Mouse (Mus musculus): Measurements from ENCODE around the gene Gls2.

The Gls2 gene

DNA sequence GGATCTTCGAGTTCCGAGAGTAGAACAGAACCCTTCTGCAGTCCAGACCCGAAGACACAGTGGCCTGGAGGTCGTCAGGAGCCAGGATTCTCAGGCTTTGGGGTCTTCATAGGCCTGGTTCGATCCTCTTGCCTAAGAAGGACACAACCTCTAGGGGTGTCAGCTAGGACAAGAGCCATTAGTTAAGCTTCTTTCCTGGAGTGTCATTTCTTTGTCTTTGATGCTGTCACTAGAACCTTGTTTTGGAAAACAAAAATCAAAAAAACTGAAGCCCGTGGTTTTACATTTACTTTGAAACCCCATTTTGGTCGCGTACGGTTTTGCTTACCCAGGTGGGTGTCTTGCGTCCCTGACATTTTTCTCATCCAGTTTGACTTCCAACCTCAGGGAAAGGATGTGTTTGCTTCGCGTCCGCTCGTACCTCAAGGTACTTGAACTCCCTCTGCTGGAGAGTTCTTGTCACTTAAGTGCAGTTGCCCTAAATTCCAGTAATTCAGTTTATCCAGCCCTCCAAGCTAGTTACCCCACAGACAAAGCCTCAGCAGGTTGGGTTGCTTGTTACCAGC is 38.2 kb downstream of the Gls2 start:
- DNase-seq: peak; percentile 54

DNA sequence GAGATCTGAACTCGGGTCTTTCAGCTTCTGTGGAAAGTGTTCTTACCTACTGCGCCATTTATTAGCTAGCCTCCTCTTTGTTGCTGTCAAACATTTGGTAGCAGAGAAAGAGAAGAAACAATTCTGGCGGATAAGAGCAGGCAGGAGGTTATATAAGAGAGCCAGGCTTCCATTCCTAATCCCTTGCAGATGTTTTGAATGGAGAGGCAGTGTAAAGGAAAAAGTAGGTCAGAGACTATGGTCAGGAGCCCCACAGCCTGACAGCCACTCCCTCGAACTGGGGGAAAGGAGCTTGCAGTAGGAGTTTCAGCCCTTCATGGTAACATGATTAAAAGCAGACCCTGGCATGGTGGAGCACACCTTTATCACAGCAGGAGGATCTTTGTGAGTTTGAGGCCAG is 42.1 kb downstream of the Gls2 start:
- DNase-seq: no peak

DNA sequence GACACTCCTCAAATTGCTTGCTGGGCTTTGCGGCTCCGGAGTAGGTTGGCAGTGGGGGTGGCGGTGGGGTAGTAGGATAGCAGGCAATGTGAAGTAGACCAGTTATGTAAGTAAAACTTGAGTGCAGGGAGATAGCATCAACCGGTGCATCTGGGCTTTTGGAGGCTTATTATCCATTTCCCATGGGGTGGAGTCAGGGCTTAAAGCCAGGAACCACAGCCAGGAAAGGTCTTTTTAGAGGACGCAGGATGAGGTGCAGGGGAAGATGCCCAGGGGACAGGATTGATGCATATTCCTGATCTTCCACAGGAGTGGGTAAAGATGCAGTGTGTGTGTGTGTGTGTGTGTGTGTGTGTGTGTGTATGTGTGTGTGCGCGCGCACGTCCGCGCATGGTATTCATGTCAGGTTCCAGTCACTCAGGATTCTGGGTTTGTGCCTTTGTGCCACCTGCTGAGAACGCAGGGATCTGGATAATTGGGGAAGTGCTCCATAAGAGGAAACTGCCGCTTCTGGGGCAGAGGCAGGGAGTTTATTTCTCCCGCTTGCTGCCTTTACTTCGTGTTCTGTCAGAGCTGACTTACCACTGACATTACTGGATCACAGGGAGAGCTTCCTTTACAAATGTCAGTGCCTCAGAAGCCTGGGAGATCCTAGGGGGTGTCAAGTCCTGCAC is 43.7 kb downstream of the Gls2 start:
- DNase-seq: no peak

DNA sequence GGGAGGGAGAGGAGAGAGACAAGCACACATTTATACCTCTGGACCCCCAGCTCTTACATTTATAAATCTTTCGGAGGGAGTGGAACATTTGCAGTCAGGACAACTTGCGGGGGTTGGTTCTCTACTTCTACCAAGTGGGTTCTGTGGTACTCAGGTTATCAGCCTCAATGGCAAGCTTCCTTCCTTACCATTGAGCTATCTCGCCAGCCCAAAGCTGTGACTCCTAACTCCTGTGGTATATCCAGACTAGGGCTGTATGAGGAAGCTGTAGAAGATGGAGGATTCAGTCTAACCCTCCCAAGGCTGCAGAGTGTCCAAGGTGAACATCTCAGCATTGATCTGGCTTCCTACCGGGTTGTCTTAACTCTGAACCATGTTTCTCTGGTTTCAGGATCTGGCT is 44.9 kb downstream of the Gls2 start:
- no peak for DNase-seq

DNA sequence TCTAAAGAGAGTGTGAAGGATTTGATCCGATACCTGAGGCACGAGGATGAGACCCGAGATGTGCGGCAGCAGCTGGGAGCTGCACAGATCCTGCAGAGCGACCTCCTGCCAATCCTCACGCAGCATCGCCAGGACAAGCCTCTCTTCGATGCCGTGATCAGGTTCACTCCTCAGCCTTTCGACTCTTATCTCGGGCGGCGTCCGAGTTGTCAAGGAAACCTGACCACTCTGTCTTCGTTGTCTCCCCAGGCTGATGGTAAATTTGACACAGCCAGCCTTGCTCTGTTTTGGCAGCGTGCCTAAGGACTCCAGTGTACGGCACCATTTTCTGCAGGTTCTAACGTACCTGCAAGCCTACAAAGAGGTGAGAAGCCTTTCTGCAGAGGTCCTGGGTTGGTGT is 45.9 kb downstream of the Gls2 start:
- no peak for DNase-seq

DNA sequence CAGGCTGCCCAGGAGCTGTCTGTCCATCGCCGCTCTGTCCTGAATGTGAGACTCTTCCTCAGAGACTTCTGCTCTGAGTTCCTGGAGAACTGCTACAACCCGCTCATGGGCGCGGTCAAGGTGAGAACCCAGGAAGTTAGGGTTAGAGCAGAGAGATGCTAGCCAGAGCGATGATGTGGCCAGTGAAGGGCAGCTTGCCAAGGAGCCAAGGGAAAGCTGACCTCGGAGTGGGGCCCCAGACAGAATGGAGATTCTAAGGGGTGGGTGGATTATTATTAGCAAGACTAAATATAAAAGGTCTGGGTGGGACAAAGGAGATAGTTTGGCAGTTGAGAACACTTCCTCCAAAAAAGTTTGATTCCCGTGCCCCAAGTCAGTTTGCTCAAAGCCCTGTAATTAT is 49.0 kb downstream of the Gls2 start:
- no peak for DNase-seq

DNA sequence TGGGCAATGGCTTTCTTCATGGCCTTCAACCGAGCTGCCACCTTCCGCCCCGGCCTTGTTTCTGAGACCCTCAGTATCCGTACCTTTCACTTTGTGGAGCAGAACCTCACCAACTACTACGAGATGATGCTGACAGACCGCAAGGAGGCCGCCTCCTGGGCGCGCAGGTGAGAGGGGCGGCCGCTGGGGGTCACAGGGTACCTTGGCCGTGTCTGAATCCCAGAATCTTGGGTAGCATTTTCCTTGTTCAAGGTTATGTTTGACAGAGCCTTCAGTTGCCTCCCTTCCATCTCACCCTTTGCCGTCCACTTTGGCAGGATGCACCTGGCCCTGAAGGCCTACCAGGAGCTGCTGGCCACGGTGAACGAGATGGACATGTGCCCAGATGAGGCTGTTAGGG is 49.9 kb downstream of the Gls2 start:
- no peak for DNase-seq

DNA sequence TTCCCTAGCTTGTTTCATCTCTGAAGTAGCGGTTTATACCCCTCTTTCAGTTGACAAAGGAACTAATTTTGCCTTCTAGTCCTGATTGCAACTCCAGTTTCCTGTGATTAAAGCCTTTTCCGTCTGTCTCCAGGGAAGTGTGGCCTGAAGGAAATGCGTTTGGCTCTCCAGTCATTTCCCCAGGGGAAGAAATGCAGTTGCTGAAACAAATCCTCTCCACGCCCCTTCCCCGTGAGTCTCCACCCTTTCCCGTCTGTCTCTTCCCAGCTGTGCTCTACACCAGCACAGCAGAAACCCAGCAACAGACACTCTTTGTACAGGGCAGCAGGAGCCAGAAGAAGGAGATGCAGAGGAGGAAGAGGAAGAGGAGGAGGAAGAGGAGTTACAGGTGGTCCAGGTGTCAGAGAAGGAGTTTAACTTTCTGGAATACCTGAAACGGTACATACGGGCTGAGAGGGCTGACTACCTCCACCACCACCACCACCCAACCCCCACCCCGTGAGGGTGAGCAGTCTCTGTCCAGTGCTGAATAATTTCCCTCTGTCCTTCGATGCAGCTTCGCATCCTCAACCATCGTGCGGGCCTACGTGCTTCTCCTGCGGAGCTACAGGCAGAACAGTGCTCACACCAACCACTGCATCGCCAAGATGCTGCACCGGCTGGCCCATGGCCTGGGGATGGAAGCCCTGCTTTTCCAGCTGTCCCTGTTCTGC is 52.9 kb downstream of the Gls2 start:
- DNase-seq: no peak

DNA sequence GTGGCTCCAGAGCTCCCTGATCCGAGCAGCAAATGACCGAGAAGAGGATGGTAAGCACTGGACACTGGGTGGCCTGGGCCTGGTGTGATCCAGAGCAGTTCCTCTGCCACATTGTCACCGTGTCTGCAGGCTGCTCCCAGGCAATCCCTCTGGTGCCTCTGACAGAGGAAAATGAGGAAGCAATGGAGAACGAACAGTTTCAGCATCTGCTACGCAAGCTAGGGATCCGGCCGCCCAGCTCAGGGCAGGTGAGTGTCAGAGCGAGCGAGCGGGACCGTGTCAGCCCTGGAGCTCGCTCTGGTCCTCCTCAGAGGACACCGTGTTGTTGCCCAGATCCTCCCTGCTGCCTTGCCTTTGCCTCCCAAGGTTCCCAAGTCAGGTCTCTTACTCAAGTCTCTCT is 56.3 kb downstream of the Gls2 start:
- no peak for DNase-seq

DNA sequence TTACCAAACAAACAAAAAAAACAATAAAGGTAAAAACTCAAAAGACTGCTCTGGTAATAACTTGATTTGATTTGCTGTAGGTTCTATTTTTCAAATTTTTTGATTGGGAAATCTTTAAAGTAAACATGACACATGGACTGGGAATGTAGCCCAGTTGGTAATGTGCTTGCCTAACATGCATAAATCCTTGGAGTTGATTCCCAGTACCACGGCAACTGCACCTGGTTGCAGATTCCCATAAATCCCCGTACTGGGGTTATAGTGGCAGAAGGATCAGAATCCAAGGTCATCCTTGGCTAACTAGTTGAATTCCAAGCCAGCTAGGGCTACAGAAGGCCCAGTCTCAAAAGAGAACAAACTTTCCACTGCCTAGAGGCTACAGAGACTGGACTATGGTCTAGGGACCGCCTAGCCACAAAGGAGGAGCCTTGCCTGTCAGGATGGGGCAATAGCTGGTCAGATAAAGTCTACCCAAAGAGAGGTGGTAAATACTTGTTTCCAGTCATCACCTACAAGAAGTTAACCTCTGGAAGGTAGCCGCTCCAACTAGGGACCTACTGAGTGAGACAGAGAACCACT is 59.5 kb downstream of the Gls2 start, which contains the start of gene Apon:
Apon (plus strand) TSS at position 420 of the 579 bp plus-strand sequence.
- DNase-seq: no peak

DNA sequence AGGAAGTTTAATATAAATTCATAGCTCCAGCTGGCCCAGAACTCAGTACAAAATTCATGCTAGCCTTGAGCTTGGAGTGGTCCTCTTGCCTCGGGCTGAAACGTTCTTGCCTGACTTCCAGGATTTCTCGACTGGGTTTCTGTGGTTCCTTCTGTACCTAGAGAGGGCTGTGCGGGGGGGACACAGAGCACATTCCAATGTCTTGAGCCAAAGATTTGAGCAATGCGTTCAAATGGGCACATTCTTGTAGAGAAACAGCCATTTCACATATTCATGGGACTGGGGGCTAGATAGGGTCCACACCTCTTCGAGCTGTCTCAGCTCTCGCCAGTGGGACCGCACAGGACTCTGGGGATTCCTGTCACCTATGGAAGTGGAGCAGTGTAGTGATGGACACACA is 61.7 kb downstream of the Gls2 start:
- DNase-seq: no peak

DNA sequence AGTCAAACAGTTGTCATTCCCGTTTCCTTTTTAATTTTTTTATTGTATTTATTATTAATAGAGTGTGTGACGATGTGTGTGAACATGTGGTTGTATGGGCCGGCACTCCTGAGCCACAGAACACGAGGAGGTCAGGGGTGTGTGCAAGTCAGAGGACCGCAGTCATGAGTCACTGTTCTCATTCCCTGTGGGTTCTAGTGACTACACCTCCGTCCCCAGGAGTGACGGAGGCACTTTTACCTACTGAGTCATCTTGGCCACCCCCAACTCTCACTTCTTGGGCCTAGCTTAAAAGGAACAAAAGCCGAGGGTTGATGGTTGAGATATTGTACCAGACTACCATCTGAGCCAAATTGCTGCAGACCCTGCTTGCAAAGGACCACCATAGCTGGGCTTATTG is 62.1 kb downstream of the Gls2 start:
- DNase-seq: no peak

DNA sequence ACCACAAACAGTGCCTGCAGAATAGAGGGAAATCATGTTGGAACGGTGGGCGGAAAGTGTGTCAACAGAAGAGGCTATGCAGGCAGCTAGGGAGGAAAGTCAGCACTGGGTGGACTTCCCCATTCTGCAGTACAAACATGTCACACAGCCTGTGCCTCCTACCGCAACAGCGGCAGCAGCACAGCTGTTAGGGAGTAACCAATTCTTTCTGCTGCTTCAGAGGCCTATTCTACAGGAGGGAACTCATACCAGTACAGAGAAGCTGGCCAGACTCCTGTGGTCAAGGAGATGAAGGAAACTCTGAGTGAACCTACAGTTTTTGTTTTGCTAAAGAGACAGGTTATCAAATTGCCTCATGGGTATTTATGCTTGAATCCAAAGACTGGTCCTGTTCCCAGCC is 64.7 kb downstream of the Gls2 start:
- DNase-seq: peak; percentile 39
